In genomic region chr4:89500232-89500631, GRCm38 (mm10) we compare ENCODE assay signal across 10 mouse cellular contexts.
"Had no signal": no experiment of that assay in that cellular context is flagged by ENCODE, and none has a peak within 500 bp of the region (broad histone marks: within the 10 kb centered on the region; RNA-seq: fewer than 3 reads in every experiment).

No protein-coding gene starts in this region.

- H3K4me3 ChIP-seq: limb, embryonic 13.5 days; liver, embryonic 15.5 days; midbrain, embryonic 15.5 days; neural tube, embryonic 12.5 days had no signal

- DNase-seq: kidney, adult 11 months; kidney, postnatal 10 days; left cerebral cortex, postnatal 4 days; thymus, postnatal 4 days had no signal

- H3K4me2 ChIP-seq: limb, embryonic 13.5 days; liver, embryonic 15.5 days; midbrain, embryonic 11.5 days; midbrain, embryonic 15.5 days; neural tube, embryonic 12.5 days had no signal

- H3K9ac ChIP-seq: limb, embryonic 13.5 days; liver, embryonic 15.5 days; midbrain, embryonic 15.5 days; neural tube, embryonic 12.5 days had no signal

- H3K4me1 ChIP-seq: limb, embryonic 13.5 days; midbrain, embryonic 15.5 days; neural tube, embryonic 12.5 days had no signal

- H3K27me3 ChIP-seq: liver, embryonic 15.5 days; midbrain, embryonic 15.5 days; neural tube, embryonic 12.5 days had no signal

- ATAC-seq: midbrain, embryonic 15.5 days had no signal

- H3K36me3 ChIP-seq: limb, embryonic 13.5 days; liver, embryonic 15.5 days; midbrain, embryonic 15.5 days; neural tube, embryonic 12.5 days had no signal

- H3K9me3 ChIP-seq: limb, embryonic 13.5 days; liver, embryonic 15.5 days; midbrain, embryonic 15.5 days; neural tube, embryonic 12.5 days had no signal

- H3K27ac ChIP-seq: limb, embryonic 13.5 days; liver, embryonic 15.5 days; midbrain, embryonic 15.5 days; neural tube, embryonic 12.5 days; stomach, postnatal 0 days had no signal
